Mouse (Mus musculus): Measurements from ENCODE around the gene Gcnt4. TPM values are rescaled to one million over a fixed set of nuclear protein-coding genes. Genes with fewer than 3 reads are reported as not detected.

Gene Gcnt4
- polyA plus RNA-seq, 1 experiment from 2014 or later: 0.27 TPM

Other genes with a start within 250 kb of the Gcnt4 start
- gene Ankrd31, start 176.4 kb upstream of the Gcnt4 start, polyA plus RNA-seq (2015; fragmentation: Nextera tagmentation; extraction: Ambion mirVana): not detected in 2 replicates
- not detected in 2 replicates for gene 1700029F12Rik, start 109.7 kb downstream of the Gcnt4 start, polyA plus RNA-seq (2015; fragmentation: Nextera tagmentation; extraction: Ambion mirVana)
- gene Fam169a, start 142.6 kb downstream of the Gcnt4 start, polyA plus RNA-seq (2015; fragmentation: Nextera tagmentation; extraction: Ambion mirVana): 4.0 and 4.1 TPM in 2 replicates
- 2.3 and 6.6 TPM in 2 replicates for gene Gm6169, start 174.5 kb downstream of the Gcnt4 start, polyA plus RNA-seq (2015; fragmentation: Nextera tagmentation; extraction: Ambion mirVana)
- gene Gfm2, start 213.2 kb downstream of the Gcnt4 start, polyA plus RNA-seq (2015; fragmentation: Nextera tagmentation; extraction: Ambion mirVana): 32.7 and 38.0 TPM in 2 replicates
- 80.2 and 80.6 TPM in 2 replicates for gene Nsa2, start 213.2 kb downstream of the Gcnt4 start, polyA plus RNA-seq (2015; fragmentation: Nextera tagmentation; extraction: Ambion mirVana)